Mouse (Mus musculus): ENCODE measurements around the gene Nle1. TPM values are rescaled to one million over a fixed set of nuclear protein-coding genes. Genes with fewer than 3 reads are reported as not detected.
"Not testable (repeated sequence)": the region's sequence is repeated elsewhere in the genome, so short reads cannot be mapped to it uniquely, and the experiment has no call there.

Gene Nle1
- polyA plus RNA-seq, 1 experiment = 27.1 TPM

- WGBS = 18% methylated on average over 10 of the region's 10 CpGs
- peak within 1 kb of the TSS; percentile 67 for H3K27ac ChIP-seq (ENCODE audit: insufficient read depth, low read depth, low read length)
Observed at GRCm38 (mm10) chr11:82950736-82951481, 42.7 kb upstream of the Nle1 start, which contains the start of gene Slfn5. Gene Slfn5, plus strand, starts transcription at chr11:82951349.

GRCm38 (mm10) chr11:82949036-82949435, 40.8 kb upstream of the Nle1 start:
- peak overlapping the region; percentile 51; the same call in 1 of the 2 replicates for H3K27ac ChIP-seq (ENCODE audit: insufficient read depth, low read depth, low read length)
- no peaks in the 10 kb centered on the region for H3K36me3 ChIP-seq (ENCODE audit: control insufficient read depth, insufficient read depth, low read length)
- peaks cover 11% of the 10 kb centered on the region for H3K27me3 ChIP-seq (ENCODE audit: control insufficient read depth, insufficient read depth, low read length)
- H3K4me1 ChIP-seq (ENCODE audit: control insufficient read depth, insufficient read depth, insufficient read length, low read length) = peaks cover 4% of the 10 kb centered on the region; the same call in 1 of the 2 replicates
- TF ChIP-seq POLR2A (IDR thresholded peaks at IDR 0.05; ENCODE audit: low read depth, low read length) = no peak
- TF ChIP-seq CTCF (IDR thresholded peaks at IDR 0.05; ENCODE audit: extremely low read depth, insufficient read length, insufficient replicate concordance, low read depth, low read length) = no peak
- WGBS = 76% methylated on average over 9 of the region's 9 CpGs
- H3K4me3 ChIP-seq (ENCODE audit: low read depth, low read length) = no peak overlapping the region

More at GRCm38 (mm10) chr11:82950736-82951481, 42.7 kb upstream of the Nle1 start, which contains the start of gene Slfn5:
- no peaks in the 10 kb centered on the region for H3K36me3 ChIP-seq (ENCODE audit: control insufficient read depth, insufficient read depth, low read length)
- peaks cover 4% of the 10 kb centered on the region; the same call in 1 of the 2 replicates for H3K4me1 ChIP-seq (ENCODE audit: control insufficient read depth, insufficient read depth, insufficient read length, low read length)
- TF ChIP-seq CTCF (IDR thresholded peaks at IDR 0.05; ENCODE audit: extremely low read depth, insufficient read length, insufficient replicate concordance, low read depth, low read length) (no peak), POLR2A (IDR thresholded peaks at IDR 0.05; ENCODE audit: low read depth, low read length) (no peak)
- peaks cover 11% of the 10 kb centered on the region for H3K27me3 ChIP-seq (ENCODE audit: control insufficient read depth, insufficient read depth, low read length)
- H3K4me3 ChIP-seq (ENCODE audit: low read depth, low read length) = peak within 1 kb of the TSS; percentile 65

GRCm38 (mm10) chr11:82947457-82947856, 39.2 kb upstream of the Nle1 start:
- Histone ChIP-seq H3K27me3 (ENCODE audit: control insufficient read depth, insufficient read depth, low read length) (peaks cover 11% of the 10 kb centered on the region), H3K36me3 (ENCODE audit: control insufficient read depth, insufficient read depth, low read length) (no peaks in the 10 kb centered on the region), H3K27ac (ENCODE audit: insufficient read depth, low read depth, low read length) (no peak overlapping the region), H3K4me1 (ENCODE audit: control insufficient read depth, insufficient read depth, insufficient read length, low read length) (peaks cover 4% of the 10 kb centered on the region; the same call in 1 of the 2 replicates), H3K4me3 (ENCODE audit: low read depth, low read length) (no peak overlapping the region)
- TF ChIP-seq CTCF (IDR thresholded peaks at IDR 0.05; ENCODE audit: extremely low read depth, insufficient read length, insufficient replicate concordance, low read depth, low read length) (no peak), POLR2A (IDR thresholded peaks at IDR 0.05; ENCODE audit: low read depth, low read length) (no peak)
- 55% methylated on average over 4 of the region's 4 CpGs for WGBS

GRCm38 (mm10) chr11:82945636-82946035, 37.4 kb upstream of the Nle1 start:
- no peak for TF ChIP-seq POLR2A (IDR thresholded peaks at IDR 0.05; ENCODE audit: low read depth, low read length)
- TF ChIP-seq CTCF (IDR thresholded peaks at IDR 0.05; ENCODE audit: extremely low read depth, insufficient read length, insufficient replicate concordance, low read depth, low read length) = no peak
- 35% methylated on average over 2 of the region's 2 CpGs for WGBS
- H3K27me3 ChIP-seq (ENCODE audit: control insufficient read depth, insufficient read depth, low read length) = no peaks in the 10 kb centered on the region; the same call in 1 of the 2 replicates
- H3K4me1 ChIP-seq (ENCODE audit: control insufficient read depth, insufficient read depth, insufficient read length, low read length) = no peaks in the 10 kb centered on the region
- no peak overlapping the region for H3K4me3 ChIP-seq (ENCODE audit: low read depth, low read length)
- H3K27ac ChIP-seq (ENCODE audit: insufficient read depth, low read depth, low read length) = no peak overlapping the region
- H3K36me3 ChIP-seq (ENCODE audit: control insufficient read depth, insufficient read depth, low read length) = no peaks in the 10 kb centered on the region

GRCm38 (mm10) chr11:82943336-82943735, 35.1 kb upstream of the Nle1 start:
- 59% methylated on average over 6 of the region's 6 CpGs for WGBS
- TF ChIP-seq CTCF (IDR thresholded peaks at IDR 0.05; ENCODE audit: extremely low read depth, insufficient read length, insufficient replicate concordance, low read depth, low read length) = no peak
- no peak for TF ChIP-seq POLR2A (IDR thresholded peaks at IDR 0.05; ENCODE audit: low read depth, low read length)
- no peak overlapping the region for H3K27ac ChIP-seq (ENCODE audit: insufficient read depth, low read depth, low read length)
- H3K36me3 ChIP-seq (ENCODE audit: control insufficient read depth, insufficient read depth, low read length) = no peaks in the 10 kb centered on the region
- H3K4me1 ChIP-seq (ENCODE audit: control insufficient read depth, insufficient read depth, insufficient read length, low read length) = no peaks in the 10 kb centered on the region
- H3K4me3 ChIP-seq (ENCODE audit: low read depth, low read length) = no peak overlapping the region
- H3K27me3 ChIP-seq (ENCODE audit: control insufficient read depth, insufficient read depth, low read length) = no peaks in the 10 kb centered on the region

GRCm38 (mm10) chr11:82933186-82933585, 25.0 kb upstream of the Nle1 start:
- WGBS = 1% methylated on average over 29 of the region's 29 CpGs
- Histone ChIP-seq H3K27ac (ENCODE audit: insufficient read depth, low read depth, low read length) (no peak overlapping the region), H3K4me1 (ENCODE audit: control insufficient read depth, insufficient read depth, insufficient read length, low read length) (peaks cover 4% of the 10 kb centered on the region; the same call in 1 of the 2 replicates), H3K4me3 (ENCODE audit: low read depth, low read length) (peak overlapping the region; percentile 61), H3K36me3 (ENCODE audit: control insufficient read depth, insufficient read depth, low read length) (no peaks in the 10 kb centered on the region), H3K27me3 (ENCODE audit: control insufficient read depth, insufficient read depth, low read length) (peaks cover 57% of the 10 kb centered on the region)
- TF ChIP-seq POLR2A (IDR thresholded peaks at IDR 0.05; ENCODE audit: low read depth, low read length) (no peak), CTCF (IDR thresholded peaks at IDR 0.05; ENCODE audit: extremely low read depth, insufficient read length, insufficient replicate concordance, low read depth, low read length) (no peak)

GRCm38 (mm10) chr11:82931671-82932450, 23.6 kb upstream of the Nle1 start:
- H3K4me1 ChIP-seq (ENCODE audit: control insufficient read depth, insufficient read depth, insufficient read length, low read length); H3K27ac ChIP-seq (ENCODE audit: insufficient read depth, low read depth, low read length); H3K36me3 ChIP-seq (ENCODE audit: control insufficient read depth, insufficient read depth, low read length): not testable (repeated sequence)
- peak overlapping the region; percentile 61 for H3K4me3 ChIP-seq (ENCODE audit: low read depth, low read length)
- WGBS = 3% methylated on average over 116 of the region's 119 CpGs
- peaks cover 56% of the 10 kb centered on the region for H3K27me3 ChIP-seq (ENCODE audit: control insufficient read depth, insufficient read depth, low read length)

GRCm38 (mm10) chr11:82931161-82931560, 22.9 kb upstream of the Nle1 start:
- not testable (repeated sequence) for H3K36me3 ChIP-seq (ENCODE audit: control insufficient read depth, insufficient read depth, low read length); H3K4me1 ChIP-seq (ENCODE audit: control insufficient read depth, insufficient read depth, insufficient read length, low read length); H3K27ac ChIP-seq (ENCODE audit: insufficient read depth, low read depth, low read length)
- Histone ChIP-seq H3K27me3 (ENCODE audit: control insufficient read depth, insufficient read depth, low read length) (peaks cover 49% of the 10 kb centered on the region), H3K4me3 (ENCODE audit: low read depth, low read length) (peak overlapping the region; percentile 61)
- 4% methylated on average over 60 of the region's 63 CpGs for WGBS

GRCm38 (mm10) chr11:82930391-82930955, 22.3 kb upstream of the Nle1 start:
- H3K27ac ChIP-seq (ENCODE audit: insufficient read depth, low read depth, low read length); H3K36me3 ChIP-seq (ENCODE audit: control insufficient read depth, insufficient read depth, low read length); H3K4me1 ChIP-seq (ENCODE audit: control insufficient read depth, insufficient read depth, insufficient read length, low read length): not testable (repeated sequence)
- 6% methylated on average over 77 of the region's 85 CpGs for WGBS
- H3K27me3 ChIP-seq (ENCODE audit: control insufficient read depth, insufficient read depth, low read length) = peaks cover 44% of the 10 kb centered on the region
- H3K4me3 ChIP-seq (ENCODE audit: low read depth, low read length) = 0 out of 2 replicates have a peak overlapping the region, but pooled peaks have one; percentile 25

Measured in small intestine, adult 2 months (tissue).